Mouse (Mus musculus) intestine, embryonic 14.5 days (tissue): ENCODE data around the gene Gm29797. TPM values are rescaled to one million over a fixed set of nuclear protein-coding genes. Genes with fewer than 3 reads are reported as not detected.

Experiments used
- ATAC-seq: fragments of 200-750 bp; cut with Nextera tagmentation; replicated peaks from 2 replicates; pipeline ENCODE4 v1.8.0; 2017; ENCODE audit warnings: low read depth, moderate number of reproducible peaks, moderate TSS enrichment, moderate library complexity; ENCODE audit not compliant: low FRiP score, low TSS enrichment
- DNase-seq: peaks from one replicate; pipeline ENCODE4 v3.0.0-alpha.2; 2018; ENCODE audit warnings: low spot score
- H3K27ac ChIP-seq: fragments of 300-500 bp; sonication (generic); 2 replicates; pipeline ENCODE4 v1.5.1; 2014; ENCODE audit warnings: low read depth, mild to moderate bottlenecking, control low read depth
- H3K27me3 ChIP-seq: fragments of 300-500 bp; sonication (generic); replicated peaks from 2 replicates; pipeline ENCODE4 v1.6.1; 2014; ENCODE audit warnings: low read length, control low read depth; ENCODE audit not compliant: control insufficient read depth, insufficient read depth
- H3K36me3 ChIP-seq: fragments of 300-500 bp; sonication (generic); 2 replicates; pipeline ENCODE4 v1.6.1; 2014; ENCODE audit warnings: low read length, control low read depth; ENCODE audit not compliant: control insufficient read depth, insufficient read depth
- H3K4me1 ChIP-seq: fragments of 300-500 bp; sonication (generic); replicated peaks from 2 replicates; pipeline ENCODE4 v1.6.1; 2014; ENCODE audit warnings: low read length, control low read depth, mixed read lengths; ENCODE audit not compliant: control insufficient read depth, insufficient read depth
- H3K4me2 ChIP-seq: fragments of 300-500 bp; sonication (generic); 2 replicates; pipeline ENCODE4 v1.6.1; 2014; ENCODE audit warnings: low read length
- H3K4me3 ChIP-seq: fragments of 300-500 bp; sonication (generic); 2 replicates; pipeline ENCODE4 v1.5.1; 2014; ENCODE audit warnings: low read depth, low read length, control low read depth, mixed read lengths
- H3K9ac ChIP-seq: fragments of 300-500 bp; sonication (generic); 2 replicates; pipeline ENCODE4 v1.6.1; 2014; ENCODE audit warnings: mild to moderate bottlenecking, low read length
- H3K9me3 ChIP-seq: fragments of 300-500 bp; sonication (generic); 2 replicates; pipeline ENCODE4 v1.6.1; 2016; ENCODE audit warnings: low read length, control low read depth; ENCODE audit not compliant: control insufficient read depth
- WGBS: fragments of 180-500 bp; shearing (Covaris S2); extraction: QIAGEN DNeasy Blood & Tissue Kit; methylation state at CpG from one replicate; pipeline ENCODE4 v1.1.7; 2014; 5-methylcytosine and 5-hydroxymethylcytosine counted together
- polyA plus RNA-seq: library from polyadenylated mRNA; unstranded; fragments of >200 nt; fragmentation: Nextera tagmentation; extraction: Ambion mirVana; gene quantifications from 2 replicates; pipeline ENCODE4 v1.2.1, GENCODE M21; 2014

Gm29797 gene
- polyA plus RNA-seq, 1 experiment from 2014 or later, result 2.5 TPM

GRCm38 (mm10) chr2:181662620-181663297 is 5.9 kb downstream of the Gm29797 start:
- Histone ChIP-seq H3K9me3 (no peaks in the 10 kb centered on the region), H3K27ac (peak overlapping the region; percentile 27; the same call in 1 of the 2 replicates), H3K9ac (no peak overlapping the region), H3K4me3 (no peak overlapping the region), H3K4me2 (no peak overlapping the region), H3K27me3 (peaks cover 2% of the 10 kb centered on the region; the same call in 1 of the 2 replicates), H3K36me3 (no peaks in the 10 kb centered on the region), H3K4me1 (no peaks in the 10 kb centered on the region)
- DNase-seq (no peak), ATAC-seq (no peak)
- WGBS, result 87% methylated on average over 3 of the region's 3 CpGs

GRCm38 (mm10) chr2:181663298-181663630 is 6.4 kb downstream of the Gm29797 start:
- ATAC-seq, result no peak
- H3K9ac ChIP-seq, result no peak overlapping the region
- 17% methylated on average over 4 of the region's 4 CpGs for WGBS
- H3K27ac ChIP-seq, result no peak overlapping the region
- no peak overlapping the region for H3K4me3 ChIP-seq
- H3K9me3 ChIP-seq, result no peaks in the 10 kb centered on the region
- H3K4me1 ChIP-seq, result no peaks in the 10 kb centered on the region
- H3K27me3 ChIP-seq, result peaks cover 7% of the 10 kb centered on the region
- no peak overlapping the region for H3K4me2 ChIP-seq
- no peaks in the 10 kb centered on the region for H3K36me3 ChIP-seq
- DNase-seq, result no peak

- Histone ChIP-seq H3K4me1 (peaks cover 1% of the 10 kb centered on the region; the same call in 1 of the 2 replicates), H3K4me3 (peak overlapping the region; percentile 47), H3K27me3 (peaks cover 64% of the 10 kb centered on the region), H3K27ac (no peak overlapping the region), H3K9me3 (no peaks in the 10 kb centered on the region), H3K9ac (peak overlapping the region; percentile 38; the same call in 1 of the 2 replicates), H3K4me2 (peak overlapping the region; percentile 68), H3K36me3 (no peaks in the 10 kb centered on the region)
- WGBS, result 5% methylated on average over 56 of the region's 56 CpGs
- DNase-seq (peak; percentile 63), ATAC-seq (no peak)
Observed at GRCm38 (mm10) chr2:181670285-181670912, 13.6 kb downstream of the Gm29797 start.

- ATAC-seq, result no peak
- Histone ChIP-seq H3K4me3 (peak overlapping the region; percentile 47), H3K27me3 (peaks cover 64% of the 10 kb centered on the region), H3K9ac (peak overlapping the region; percentile 38; the same call in 1 of the 2 replicates), H3K36me3 (no peaks in the 10 kb centered on the region), H3K9me3 (no peaks in the 10 kb centered on the region), H3K4me2 (peak overlapping the region; percentile 68), H3K27ac (no peak overlapping the region), H3K4me1 (peaks cover 5% of the 10 kb centered on the region; the same call in 1 of the 2 replicates)
- 1% methylated on average over 41 of the region's 41 CpGs for WGBS
- peak; percentile 67 for DNase-seq
Observed at GRCm38 (mm10) chr2:181670913-181671311, 14.1 kb downstream of the Gm29797 start.

- Histone ChIP-seq H3K4me1 (peaks cover 5% of the 10 kb centered on the region; the same call in 1 of the 2 replicates), H3K4me2 (peak within 1 kb of the TSS; percentile 68), H3K36me3 (no peaks in the 10 kb centered on the region), H3K4me3 (peak within 1 kb of the TSS; percentile 47), H3K27me3 (peaks cover 64% of the 10 kb centered on the region), H3K27ac (no peak within 1 kb of the TSS), H3K9ac (peak within 1 kb of the TSS; percentile 38; the same call in 1 of the 2 replicates), H3K9me3 (no peaks in the 10 kb centered on the region)
- peak; percentile 63 for DNase-seq
- under 1% methylated on average over 43 of the region's 43 CpGs for WGBS
- ATAC-seq, result no peak
Observed at GRCm38 (mm10) chr2:181671326-181671725, 14.5 kb downstream of the Gm29797 start, which contains the start of gene Sox18. Gene Sox18 (minus strand): TSS chr2:181671640.

- Histone ChIP-seq H3K36me3 (no peaks in the 10 kb centered on the region), H3K27ac (no peak overlapping the region), H3K9ac (no peak overlapping the region), H3K27me3 (peaks cover 64% of the 10 kb centered on the region), H3K9me3 (no peaks in the 10 kb centered on the region), H3K4me1 (peaks cover 5% of the 10 kb centered on the region; the same call in 1 of the 2 replicates), H3K4me2 (peak overlapping the region; percentile 68), H3K4me3 (0 out of 2 replicates have a peak overlapping the region, but pooled peaks have one; percentile 47)
- ATAC-seq (no peak), DNase-seq (no peak)
- WGBS, result 30% methylated on average over 7 of the region's 7 CpGs
Observed at GRCm38 (mm10) chr2:181671984-181672383, 15.2 kb downstream of the Gm29797 start.

- no peak overlapping the region for H3K4me2 ChIP-seq
- no peak for ATAC-seq
- no peak overlapping the region for H3K4me3 ChIP-seq
- peaks cover 55% of the 10 kb centered on the region for H3K27me3 ChIP-seq
- WGBS, result 43% methylated on average over 1 of the region's 1 CpGs
- no peak overlapping the region for H3K9ac ChIP-seq
- no peak overlapping the region for H3K27ac ChIP-seq
- DNase-seq, result no peak
- H3K36me3 ChIP-seq, result no peaks in the 10 kb centered on the region
- H3K9me3 ChIP-seq, result no peaks in the 10 kb centered on the region
- H3K4me1 ChIP-seq, result peaks cover 5% of the 10 kb centered on the region; the same call in 1 of the 2 replicates
Observed at GRCm38 (mm10) chr2:181673501-181673900, 16.7 kb downstream of the Gm29797 start.

GRCm38 (mm10) chr2:181674934-181675333 is 18.1 kb downstream of the Gm29797 start:
- DNase-seq, result no peak
- no peak for ATAC-seq
- Histone ChIP-seq H3K4me2 (no peak overlapping the region), H3K9ac (no peak overlapping the region), H3K4me1 (peaks cover 5% of the 10 kb centered on the region; the same call in 1 of the 2 replicates), H3K27me3 (peaks cover 40% of the 10 kb centered on the region), H3K27ac (no peak overlapping the region), H3K9me3 (no peaks in the 10 kb centered on the region), H3K4me3 (no peak overlapping the region), H3K36me3 (no peaks in the 10 kb centered on the region)
- 81% methylated on average over 4 of the region's 4 CpGs for WGBS
